ENCODE assay signal across 8 mouse cellular contexts in the genomic region with DNA sequence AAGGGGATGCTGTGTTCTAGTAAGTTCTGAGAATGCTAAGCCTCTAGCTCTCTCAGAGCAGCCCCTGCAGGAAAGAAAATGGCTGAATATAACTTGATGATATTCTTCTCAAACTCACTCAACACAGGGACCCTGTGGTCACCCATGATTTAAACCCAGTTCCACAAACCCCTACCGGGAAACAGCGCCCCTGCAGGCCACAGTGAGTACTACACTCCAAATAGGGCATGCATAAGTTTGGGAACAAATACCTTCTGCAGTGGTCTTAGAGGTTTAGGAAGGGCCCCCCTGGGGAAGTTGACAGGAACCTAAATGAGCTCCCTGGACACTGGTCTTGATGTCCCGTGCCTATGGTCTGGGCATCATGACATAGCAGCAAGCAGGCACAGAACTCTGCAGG. TPM values are rescaled to one million over a fixed set of nuclear protein-coding genes. Genes with fewer than 3 reads are reported as not detected.
A peak's percentile ranks its signal among the peaks of the same experiment; 100 is the strongest.
DNase-seq lines count a peak whose midpoint lies in the region; ATAC-seq and TF ChIP-seq lines count a peak whose summit lies in the region.
"Had no signal": no experiment of that assay in that cellular context is flagged by ENCODE, and none has a peak within 500 bp of the region (broad histone marks: within the 10 kb centered on the region; RNA-seq: fewer than 3 reads in every experiment).

No protein-coding gene starts in this region.

- ATAC-seq in intestine, postnatal 0 days: no peak
- ATAC-seq in intestine, embryonic 15.5 days: no peak
- ATAC-seq in megakaryocyte-erythroid progenitor cell, adult 5-6 weeks (replicated peaks; ENCODE audit: low FRiP score, low TSS enrichment, poor library complexity, severe bottlenecking): 0 out of 2 replicates have a peak, but pooled peaks have one; percentile 37

- H3K4me3 ChIP-seq in intestine, postnatal 0 days (ENCODE audit: low read depth, low read length): no peak overlapping the region
- no peak overlapping the region for H3K4me3 ChIP-seq in intestine, embryonic 15.5 days (replicated peaks)
- H3K4me3 ChIP-seq: hindbrain, embryonic 15.5 days had no signal

- no peak overlapping the region for H3K9ac ChIP-seq in intestine, postnatal 0 days (ENCODE audit: low read depth, low read length)
- no peak overlapping the region for H3K9ac ChIP-seq in intestine, embryonic 15.5 days
- H3K9ac ChIP-seq: hindbrain, embryonic 15.5 days had no signal

- no peaks in the 10 kb centered on the region for H3K27me3 ChIP-seq in intestine, postnatal 0 days (replicated peaks; ENCODE audit: control insufficient read depth, insufficient read depth, low read length)
- H3K27me3 ChIP-seq in intestine, embryonic 15.5 days (replicated peaks): no peaks in the 10 kb centered on the region
- H3K27me3 ChIP-seq: hindbrain, embryonic 15.5 days had no signal

- H3K4me1 ChIP-seq in intestine, postnatal 0 days (replicated peaks; ENCODE audit: control insufficient read depth, insufficient read depth, low read length): no peaks in the 10 kb centered on the region
- no peaks in the 10 kb centered on the region for H3K4me1 ChIP-seq in intestine, embryonic 15.5 days (replicated peaks)

- intact Hi-C loops in left cerebral cortex, postnatal 36 days (cut with DNase I): no loop called here
- intact Hi-C loops in heart, postnatal 10 days (cut with DNase I): no loop called here

- H3K27ac ChIP-seq in intestine, postnatal 0 days (ENCODE audit: low read depth, low read length): no peak overlapping the region
- no peak overlapping the region for H3K27ac ChIP-seq in intestine, embryonic 15.5 days
- H3K27ac ChIP-seq: hindbrain, embryonic 15.5 days had no signal

- DNase-seq in B cell, adult 2 months: peak; percentile 46 to 51
- DNase-seq in NIH3T3 (ENCODE audit: low read depth): peak; percentile 22
- DNase-seq in left cerebral cortex, postnatal 36 days (ENCODE audit: low spot score in 2 of 2): no peak
- DNase-seq in heart, postnatal 10 days: no peak

- H3K36me3 ChIP-seq in intestine, postnatal 0 days (ENCODE audit: control insufficient read depth, insufficient read depth): no peaks in the 10 kb centered on the region
- no peaks in the 10 kb centered on the region for H3K36me3 ChIP-seq in intestine, embryonic 15.5 days
- H3K36me3 ChIP-seq: hindbrain, embryonic 15.5 days had no signal

- H3K9me3 ChIP-seq in intestine, postnatal 0 days (ENCODE audit: control insufficient read depth): no peaks in the 10 kb centered on the region
- no peaks in the 10 kb centered on the region for H3K9me3 ChIP-seq in intestine, embryonic 15.5 days
- H3K9me3 ChIP-seq: hindbrain, embryonic 15.5 days had no signal

- 50% methylated on average over 3 of the region's 3 CpGs for WGBS in intestine, postnatal 0 days
- WGBS in intestine, embryonic 15.5 days: 48% methylated on average over 3 of the region's 3 CpGs

- H3K4me2 ChIP-seq in intestine, postnatal 0 days (replicated peaks; ENCODE audit: low read depth): no peak overlapping the region
- no peak overlapping the region for H3K4me2 ChIP-seq in intestine, embryonic 15.5 days (replicated peaks)
- H3K4me2 ChIP-seq: hindbrain, embryonic 15.5 days had no signal

- peak; percentile 82 for TF ChIP-seq CTCF in intestine, postnatal 0 days (IDR thresholded peaks at IDR 0.05; ENCODE audit: low read depth)

RNA-seq across cellular contexts. Expression of a gene that starts 19.3 kb away (rescaled TPM):
- polyA plus RNA-seq in intestine, postnatal 0 days (2015; fragmentation: Nextera tagmentation; extraction: Ambion mirVana): 1.8 and 2.0 TPM in 2 replicates
- 8.5 and 9.4 TPM in 2 replicates for polyA plus RNA-seq in intestine, embryonic 15.5 days (2015; fragmentation: Nextera tagmentation; extraction: Ambion mirVana)
- not detected in 2 replicates for total RNA-seq in megakaryocyte-erythroid progenitor cell, adult 5-6 weeks (2014; fragmentation: Nextera tagmentation)
- not detected in 2 replicates for total RNA-seq in megakaryocyte-erythroid progenitor cell, adult 5-6 weeks (2017)
- total RNA-seq in left cerebral cortex, postnatal 36 days (2021): 10 to 100 TPM; 52.5 to 56.3 TPM
- total RNA-seq in heart, postnatal 10 days (2021): 1 to 10 TPM; 1.3 to 1.4 TPM

Comparison
In these comparisons a context has a peak if more than half of its experiments do, and no peak if none do; other contexts are left out.
1. DNase-seq: peak in B cell, adult 2 months (2 of 2) and NIH3T3 (single experiment); none in left cerebral cortex, postnatal 36 days (0 of 2) and heart, postnatal 10 days (0 of 2).
2. RNA of a gene that starts 19.3 kb away (total RNA-seq): 52.5 to 56.3 TPM in left cerebral cortex, postnatal 36 days; 1.3 to 1.4 TPM in heart, postnatal 10 days and not detected in megakaryocyte-erythroid progenitor cell, adult 5-6 weeks; every median in the first group is over 10 times any median in the second.